Mouse (Mus musculus) intestine, embryonic 15.5 days (tissue): ENCODE measurements around the gene Gm3854. TPM values are rescaled to one million over a fixed set of nuclear protein-coding genes. Genes with fewer than 3 reads are reported as not detected.

ENCODE experiments used
- ATAC-seq: fragments of 200-750 bp; cut with Nextera tagmentation; 2 replicates; pipeline ENCODE4 v1.8.0; 2017; ENCODE audit warnings: moderate TSS enrichment, moderate library complexity
- H3K27ac ChIP-seq: fragments of 300-500 bp; sonication (generic); 2 replicates; pipeline ENCODE4 v1.5.1; 2015; ENCODE audit warnings: mild to moderate bottlenecking, inconsistent platforms
- H3K27me3 ChIP-seq: fragments of 300-500 bp; sonication (generic); replicated peaks from 2 replicates; pipeline ENCODE4 v1.6.1; 2015; ENCODE audit warnings: inconsistent platforms
- H3K36me3 ChIP-seq: fragments of 300-500 bp; sonication (generic); 2 replicates; pipeline ENCODE4 v1.6.1; 2015; ENCODE audit warnings: inconsistent platforms
- H3K4me1 ChIP-seq: fragments of 300-500 bp; sonication (generic); replicated peaks from 2 replicates; pipeline ENCODE4 v1.6.1; 2015; ENCODE audit warnings: inconsistent platforms
- H3K4me2 ChIP-seq: fragments of 300-500 bp; sonication (generic); replicated peaks from 2 replicates; pipeline ENCODE4 v1.6.1; 2015; ENCODE audit warnings: mild to moderate bottlenecking, inconsistent platforms
- H3K4me3 ChIP-seq: fragments of 300-500 bp; sonication (generic); replicated peaks from 2 replicates; pipeline ENCODE4 v1.5.1; 2015; ENCODE audit warnings: inconsistent platforms
- H3K9ac ChIP-seq: fragments of 300-500 bp; sonication (generic); 2 replicates; pipeline ENCODE4 v1.6.1; 2015; ENCODE audit warnings: inconsistent platforms
- H3K9me3 ChIP-seq: fragments of 300-500 bp; sonication (generic); 2 replicates; pipeline ENCODE4 v1.6.1; 2016; ENCODE audit warnings: inconsistent platforms
- WGBS: fragments of 180-500 bp; shearing (Covaris S2); methylation state at CpG from one replicate; pipeline ENCODE4 v1.1.7; 2015; 5-methylcytosine and 5-hydroxymethylcytosine counted together
- polyA plus RNA-seq: library from polyadenylated mRNA; unstranded; fragments of >200 nt; fragmentation: Nextera tagmentation; extraction: Ambion mirVana; gene quantifications from 2 replicates; pipeline ENCODE4 v1.2.1, GENCODE M21; 2015

The Gm3854 gene
- polyA plus RNA-seq, 1 experiment from 2014 or later: 0.85 TPM

DNA sequence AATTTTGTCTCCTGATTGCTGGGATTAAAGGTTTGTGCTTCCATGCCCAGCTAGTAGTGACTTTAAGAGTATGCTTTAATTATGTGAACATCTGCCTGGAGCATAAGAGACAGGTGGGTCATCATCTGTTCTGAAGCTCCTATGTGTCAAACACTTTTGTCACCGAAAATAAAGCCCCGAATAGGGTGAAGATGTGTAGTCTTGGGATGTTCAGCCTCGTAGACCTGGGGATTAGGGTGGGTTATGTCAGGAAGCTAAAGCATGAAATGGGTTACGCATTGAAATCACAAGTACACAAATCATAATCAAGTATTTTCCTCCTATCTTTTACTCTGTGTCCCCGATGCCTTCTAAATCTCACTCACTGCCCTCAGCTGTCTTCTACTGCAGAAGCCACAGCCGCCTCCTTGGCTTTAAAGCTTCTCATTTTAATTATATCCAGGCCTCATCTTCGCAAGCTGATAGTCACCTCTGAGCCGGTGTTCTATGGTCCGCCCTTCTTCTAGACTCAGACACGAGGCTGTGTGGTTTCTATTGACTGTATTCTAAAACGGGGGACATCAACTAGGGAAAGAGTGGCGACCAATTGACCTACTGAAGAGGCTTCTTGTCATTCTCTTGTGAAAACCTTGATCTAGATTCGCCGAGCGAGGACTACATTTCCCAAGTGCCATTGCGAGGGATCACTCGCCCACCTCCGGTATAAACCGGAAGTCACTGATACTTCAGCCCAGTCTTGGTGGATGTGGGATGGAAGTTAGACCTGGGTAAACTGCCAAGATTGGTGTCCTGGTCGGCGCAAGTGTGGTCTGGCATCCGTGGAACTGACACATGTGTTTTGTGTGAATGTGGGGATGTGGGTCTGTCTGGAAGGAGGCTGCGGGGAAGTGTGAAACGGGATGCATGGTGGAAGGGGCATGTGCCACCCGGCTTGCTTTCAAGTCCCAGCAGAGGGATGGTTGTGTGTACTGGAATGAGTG, 54.7 kb downstream of the Gm3854 start, which contains the start of gene Smim17:
Gene Smim17, plus strand, starts transcription at position 720 of the 980 bp plus-strand sequence.
- H3K9me3 ChIP-seq: no peaks in the 10 kb centered on the region
- no peaks in the 10 kb centered on the region for H3K36me3 ChIP-seq
- no peak within 1 kb of the TSS for H3K27ac ChIP-seq
- H3K4me2 ChIP-seq: peak within 1 kb of the TSS; percentile 82
- H3K9ac ChIP-seq: peak within 1 kb of the TSS; percentile 41
- no peaks in the 10 kb centered on the region for H3K27me3 ChIP-seq
- peak; percentile 91 for ATAC-seq
- H3K4me1 ChIP-seq: no peaks in the 10 kb centered on the region
- H3K4me3 ChIP-seq: peak within 1 kb of the TSS; percentile 49
- WGBS: 26% methylated on average over 25 of the region's 25 CpGs

Other genes starting within 250 kb of the Gm3854 start
- gene Zfp787, start 187.8 kb upstream of the Gm3854 start, polyA plus RNA-seq: 27.4 and 29.8 TPM in 2 replicates
- 43.2 and 43.4 TPM in 2 replicates for gene Zfp444, start 171.5 kb upstream of the Gm3854 start, polyA plus RNA-seq
- gene Galp, start 146.7 kb upstream of the Gm3854 start, polyA plus RNA-seq: not detected in 2 replicates
- not detected in 2 replicates for gene Zscan5b, start 121.5 kb upstream of the Gm3854 start, polyA plus RNA-seq
- gene Epp13, start 91.0 kb upstream of the Gm3854 start, polyA plus RNA-seq: not detected in 2 replicates
- 5.4 and 6.5 TPM in 2 replicates for gene Zfp667, start 57.2 kb upstream of the Gm3854 start, polyA plus RNA-seq
- 4.5 and 4.9 TPM in 2 replicates for gene Zfp583, start 12.5 kb upstream of the Gm3854 start, polyA plus RNA-seq
- gene Zfp78, start 19.5 kb downstream of the Gm3854 start, polyA plus RNA-seq: 2.0 and 2.3 TPM in 2 replicates
- 7.8 and 8.2 TPM in 2 replicates for gene Zfp28, start 39.5 kb downstream of the Gm3854 start, polyA plus RNA-seq
- 0.15 and 0.20 TPM in 2 replicates for gene Smim17, start 55.0 kb downstream of the Gm3854 start, polyA plus RNA-seq
- gene Gm20715, start 66.5 kb downstream of the Gm3854 start, polyA plus RNA-seq: not detected in 2 replicates
- gene Olfr1344, start 94.9 kb downstream of the Gm3854 start, polyA plus RNA-seq: not detected in 2 replicates
- gene Olfr1336, start 112.4 kb downstream of the Gm3854 start, polyA plus RNA-seq: not detected in 2 replicates
- not detected in 2 replicates for gene Olfr1346, start 123.3 kb downstream of the Gm3854 start, polyA plus RNA-seq
- gene Olfr5, start 143.2 kb downstream of the Gm3854 start, polyA plus RNA-seq: not detected in 2 replicates
- gene Olfr1347, start 156.0 kb downstream of the Gm3854 start, polyA plus RNA-seq: not detected in 2 replicates
- gene Olfr1348, start 165.0 kb downstream of the Gm3854 start, polyA plus RNA-seq: not detected in 2 replicates
- not detected in 2 replicates for gene Olfr1349, start 179.2 kb downstream of the Gm3854 start, polyA plus RNA-seq
- not detected in 2 replicates for gene Olfr1350, start 221.1 kb downstream of the Gm3854 start, polyA plus RNA-seq